8 mouse cellular contexts compared by ENCODE assay signal in genomic region chr4:156236651-156237447, GRCm38 (mm10). TPM values are rescaled to one million over a fixed set of nuclear protein-coding genes. Genes with fewer than 3 reads are reported as not detected.
DNase-seq lines count a peak whose midpoint lies in the region; ATAC-seq and TF ChIP-seq lines count a peak whose summit lies in the region.

No protein-coding gene starts in this region.

- no peaks in the 10 kb centered on the region for H3K27me3 ChIP-seq in heart, embryonic 16.5 days (ENCODE audit: control insufficient read depth, insufficient read depth, low read length)
- H3K27me3 ChIP-seq in heart, postnatal 0 days (ENCODE audit: control insufficient read depth, insufficient read depth, low read length), result no peaks in the 10 kb centered on the region

- no peak overlapping the region for H3K27ac ChIP-seq in heart, embryonic 16.5 days (ENCODE audit: low read length)
- no peak overlapping the region for H3K27ac ChIP-seq in heart, postnatal 0 days (ENCODE audit: low read depth)

- no peak for TF ChIP-seq EP300 in heart, postnatal 0 days (IDR thresholded peaks at IDR 0.05; ENCODE audit: low read depth)

- DNase-seq in heart, postnatal 25 days (ENCODE audit: low spot score), result no peak
- peak; percentile 40 for DNase-seq in NIH3T3 (ENCODE audit: low read depth)
- no peak for DNase-seq in heart, postnatal 0 days (ENCODE audit: low spot score)
- DNase-seq in testis, postnatal 10 days (ENCODE audit: low spot score), result no peak
- DNase-seq in left cerebral cortex, adult 8-10 months (ENCODE audit: low spot score in 2 of 2), result no peak
- no peak for DNase-seq in kidney, adult 11 months

- peak overlapping the region; percentile 86 for H3K9ac ChIP-seq in heart, embryonic 16.5 days (ENCODE audit: low read length)
- 0 out of 2 replicates have a peak overlapping the region, but pooled peaks have one; percentile 61 for H3K9ac ChIP-seq in heart, postnatal 0 days (replicated peaks; ENCODE audit: low read depth, low read length)

- WGBS in heart, embryonic 16.5 days, result 33% methylated on average over 55 of the region's 60 CpGs
- 32% methylated on average over 56 of the region's 60 CpGs for WGBS in heart, postnatal 0 days

- TF ChIP-seq CTCF in heart, postnatal 0 days (IDR thresholded peaks at IDR 0.05; ENCODE audit: low read depth), result no peak

- H3K4me1 ChIP-seq in heart, embryonic 16.5 days (ENCODE audit: control insufficient read depth, insufficient read depth, low read length), result 0 out of 2 replicates have a peak, but pooled peaks cover 2% of the 10 kb centered on the region
- H3K4me1 ChIP-seq in heart, postnatal 0 days (ENCODE audit: control insufficient read depth, insufficient read depth), result peaks cover 6% of the 10 kb centered on the region

- intact Hi-C loops in heart, postnatal 25 days (cut with DNase I), result no loop called here

- peak overlapping the region; percentile 64 for H3K4me2 ChIP-seq in heart, embryonic 16.5 days (ENCODE audit: low read depth, low read length)
- peak overlapping the region; percentile 64 for H3K4me2 ChIP-seq in heart, postnatal 0 days (ENCODE audit: low read depth, low read length)

- ATAC-seq in heart, embryonic 16.5 days (replicated peaks; ENCODE audit: extremely low read depth, insufficient read depth, low FRiP score), result no peak
- no peak for ATAC-seq in heart, postnatal 0 days (ENCODE audit: insufficient read depth, low read depth)
- ATAC-seq in megakaryocyte, adult 5-6 weeks (ENCODE audit: poor library complexity, severe bottlenecking), result peak; percentile 16; the same call in 1 of the 2 replicates

- no peaks in the 10 kb centered on the region for H3K9me3 ChIP-seq in heart, embryonic 16.5 days (replicated peaks; ENCODE audit: control insufficient read depth, low read length)
- no peaks in the 10 kb centered on the region for H3K9me3 ChIP-seq in heart, postnatal 0 days (replicated peaks; ENCODE audit: control insufficient read depth, low read length)

- peaks cover 39% of the 10 kb centered on the region for H3K36me3 ChIP-seq in heart, embryonic 16.5 days (ENCODE audit: control insufficient read depth, insufficient read depth)
- H3K36me3 ChIP-seq in heart, postnatal 0 days (replicated peaks; ENCODE audit: control insufficient read depth, insufficient read depth, low read length), result peaks cover 45% of the 10 kb centered on the region

- H3K4me3 ChIP-seq in heart, embryonic 16.5 days (ENCODE audit: low read length), result peak overlapping the region; percentile 89
- peak overlapping the region; percentile 75 for H3K4me3 ChIP-seq in heart, postnatal 0 days (ENCODE audit: low read depth, low read length)

RNA-seq across cellular contexts. Expression of gene Noc2l, which starts 1.0 kb away (rescaled TPM):
- polyA plus RNA-seq in heart, embryonic 16.5 days (2015; fragmentation: Nextera tagmentation; extraction: Ambion mirVana), result 37.4 and 38.1 TPM in 2 replicates
- 10 to 100 TPM; 22.6 to 22.9 TPM for total RNA-seq in heart, postnatal 25 days (2021)
- 34.5 and 46.4 TPM in 2 replicates for total RNA-seq in heart, postnatal 0 days (2014; rRNA removed; ENCODE audit: low replicate concordance)
- 15.8 and 17.2 TPM in 2 replicates for polyA plus RNA-seq in heart, postnatal 0 days (2015; fragmentation: Nextera tagmentation; extraction: Ambion mirVana)
- 23.9 and 25.2 TPM in 2 replicates for total RNA-seq in megakaryocyte, adult 5-6 weeks (2015)
- 43.9 and 47.3 TPM in 2 replicates for total RNA-seq in megakaryocyte, adult 5-6 weeks (2017)
- 10 to 100 TPM; 64.5 to 70.3 (median 68.1) TPM for total RNA-seq in left cerebral cortex, adult 8-10 months (2022)

RNA-seq across cellular contexts. Expression of gene Plekhn1, which starts 2.2 kb away (rescaled TPM):
- 13.8 and 17.5 TPM in 2 replicates for polyA plus RNA-seq in heart, embryonic 16.5 days (2015; fragmentation: Nextera tagmentation; extraction: Ambion mirVana)
- total RNA-seq in heart, postnatal 25 days (2021), result 10 to 100 TPM; 10.5 to 10.6 TPM
- total RNA-seq in heart, postnatal 0 days (2014; rRNA removed; ENCODE audit: low replicate concordance), result 15.3 and 21.9 TPM in 2 replicates
- polyA plus RNA-seq in heart, postnatal 0 days (2015; fragmentation: Nextera tagmentation; extraction: Ambion mirVana), result 5.9 and 6.0 TPM in 2 replicates
- 8.5 and 10.5 TPM in 2 replicates for total RNA-seq in megakaryocyte, adult 5-6 weeks (2015)
- 11.2 and 14.1 TPM in 2 replicates for total RNA-seq in megakaryocyte, adult 5-6 weeks (2017)
- 10 to 100 TPM; 33.2 to 40.5 (median 38.6) TPM for total RNA-seq in left cerebral cortex, adult 8-10 months (2022)

RNA-seq across cellular contexts. Expression of gene Samd11, which starts 18.6 kb away (rescaled TPM):
- polyA plus RNA-seq in heart, embryonic 16.5 days (2015; fragmentation: Nextera tagmentation; extraction: Ambion mirVana), result 0.26 and 0.60 TPM in 2 replicates
- not detected for total RNA-seq in heart, postnatal 25 days (2021)
- total RNA-seq in heart, postnatal 0 days (2014; rRNA removed; ENCODE audit: low replicate concordance), result 0.95 TPM in 1 of 2 replicates, not detected in the other
- 0.16 and 0.19 TPM in 2 replicates for polyA plus RNA-seq in heart, postnatal 0 days (2015; fragmentation: Nextera tagmentation; extraction: Ambion mirVana)
- 0.04 and 0.34 TPM in 2 replicates for total RNA-seq in megakaryocyte, adult 5-6 weeks (2015)
- 0.49 TPM in 1 of 2 replicates, not detected in the other for total RNA-seq in megakaryocyte, adult 5-6 weeks (2017)
- 1 to 10 TPM; 4.7 to 8.3 (median 7.7) TPM for total RNA-seq in left cerebral cortex, adult 8-10 months (2022)

RNA-seq across cellular contexts. Expression of gene Perm1, which starts 21.2 kb away (rescaled TPM):
- 16.3 and 16.8 TPM in 2 replicates for polyA plus RNA-seq in heart, embryonic 16.5 days (2015; fragmentation: Nextera tagmentation; extraction: Ambion mirVana)
- total RNA-seq in heart, postnatal 25 days (2021), result 100 to 1,000 TPM; 227 to 246 TPM
- 57.5 and 68.3 TPM in 2 replicates for total RNA-seq in heart, postnatal 0 days (2014; rRNA removed; ENCODE audit: low replicate concordance)
- polyA plus RNA-seq in heart, postnatal 0 days (2015; fragmentation: Nextera tagmentation; extraction: Ambion mirVana), result 35.9 and 42.9 TPM in 2 replicates
- total RNA-seq in megakaryocyte, adult 5-6 weeks (2015), result 0.11 TPM in 1 of 2 replicates, not detected in the other
- not detected in 2 replicates for total RNA-seq in megakaryocyte, adult 5-6 weeks (2017)
- under 1 TPM; 0.34 to 0.59 (median 0.51) TPM for total RNA-seq in left cerebral cortex, adult 8-10 months (2022)

RNA-seq across cellular contexts. Expression of gene AW011738, which starts 33.7 kb away (rescaled TPM):
- polyA plus RNA-seq in heart, embryonic 16.5 days (2015; fragmentation: Nextera tagmentation; extraction: Ambion mirVana), result 4.2 and 5.6 TPM in 2 replicates
- 1 to 10 TPM; 6.3 to 6.9 TPM for total RNA-seq in heart, postnatal 25 days (2021)
- 5.9 and 6.0 TPM in 2 replicates for total RNA-seq in heart, postnatal 0 days (2014; rRNA removed; ENCODE audit: low replicate concordance)
- 3.2 and 3.4 TPM in 2 replicates for polyA plus RNA-seq in heart, postnatal 0 days (2015; fragmentation: Nextera tagmentation; extraction: Ambion mirVana)
- 0.11 and 0.42 TPM in 2 replicates for total RNA-seq in megakaryocyte, adult 5-6 weeks (2015)
- total RNA-seq in megakaryocyte, adult 5-6 weeks (2017), result 0.49 and 0.66 TPM in 2 replicates
- total RNA-seq in left cerebral cortex, adult 8-10 months (2022), result 1 to 10 TPM; 5.9 to 7.5 (median 7.0) TPM
